Mouse (Mus musculus): ENCODE measurements around the gene 1700011L22Rik. TPM values are rescaled to one million over a fixed set of nuclear protein-coding genes. Genes with fewer than 3 reads are reported as not detected.
A peak's percentile ranks its signal among the peaks of the same experiment; 100 is the strongest.

The 1700011L22Rik gene
- polyA plus RNA-seq, 1 experiment from 2014 or later, result not detected

DNA sequence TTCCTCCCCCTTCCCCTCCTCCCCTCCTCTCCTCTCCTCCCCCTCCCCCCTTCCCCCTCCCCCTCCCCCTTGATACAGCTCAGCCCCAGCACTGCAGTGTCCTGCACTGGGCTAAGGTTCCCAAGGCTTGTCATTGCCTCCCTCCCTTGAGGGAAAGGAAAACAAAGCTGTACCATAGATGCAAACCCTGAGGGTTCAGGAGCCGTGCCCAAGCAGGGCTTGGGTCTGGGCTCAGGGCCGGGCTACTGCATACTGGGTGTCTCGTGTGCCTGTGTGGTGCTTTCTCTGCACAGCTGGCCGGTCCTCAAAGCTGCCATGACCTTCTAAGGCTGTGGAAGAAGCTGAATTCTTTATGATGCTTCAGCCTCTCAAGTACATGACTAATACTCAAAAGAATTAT is 74.8 kb downstream of the 1700011L22Rik start:
- Histone ChIP-seq H3K9ac (ENCODE audit: low read depth, low read length) (no peak overlapping the region), H3K27ac (replicated peaks; ENCODE audit: low read depth, low read length) (no peak overlapping the region), H3K27me3 (replicated peaks; ENCODE audit: control insufficient read depth, insufficient read depth, low read length) (no peaks in the 10 kb centered on the region), H3K4me3 (ENCODE audit: low read depth, low read length) (no peak overlapping the region), H3K9me3 (ENCODE audit: control insufficient read depth, low read length) (no peaks in the 10 kb centered on the region), H3K4me2 (ENCODE audit: low read depth, low read length) (no peak overlapping the region), H3K4me1 (ENCODE audit: control insufficient read depth, insufficient read depth, low read length) (no peaks in the 10 kb centered on the region), H3K36me3 (ENCODE audit: control insufficient read depth, insufficient read depth, low read length) (peaks cover 27% of the 10 kb centered on the region)
- DNase-seq (ENCODE audit: low spot score) (no peak), ATAC-seq (ENCODE audit: low read depth) (no peak)
- WGBS, result 61% methylated on average over 4 of the region's 4 CpGs

DNA sequence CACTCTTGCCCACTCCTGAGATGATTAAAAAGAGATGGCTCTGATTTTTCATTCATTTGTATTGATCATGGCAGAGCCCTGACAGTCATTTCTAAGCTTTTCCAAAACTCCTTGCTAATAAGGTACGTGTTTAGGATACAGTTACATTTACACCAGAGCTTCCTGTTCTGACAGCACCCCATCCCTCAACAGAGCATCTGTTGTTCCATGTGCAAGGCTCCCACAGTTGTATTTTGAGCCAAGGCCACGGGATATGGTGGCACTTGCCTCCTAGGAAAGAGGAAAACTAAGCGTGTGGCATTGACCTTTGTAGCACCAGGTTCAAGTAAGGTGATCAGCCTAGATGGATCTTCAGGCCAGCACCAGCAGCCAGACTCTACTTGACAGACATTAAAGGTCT is 83.1 kb downstream of the 1700011L22Rik start:
- no peak overlapping the region for H3K9ac ChIP-seq (ENCODE audit: low read depth, low read length)
- H3K4me2 ChIP-seq (ENCODE audit: low read depth, low read length), result no peak overlapping the region
- H3K9me3 ChIP-seq (ENCODE audit: control insufficient read depth, low read length), result no peaks in the 10 kb centered on the region
- ATAC-seq (ENCODE audit: low read depth) (no peak), DNase-seq (ENCODE audit: low spot score) (no peak)
- H3K36me3 ChIP-seq (ENCODE audit: control insufficient read depth, insufficient read depth, low read length), result peaks cover 5% of the 10 kb centered on the region
- H3K4me1 ChIP-seq (ENCODE audit: control insufficient read depth, insufficient read depth, low read length), result no peaks in the 10 kb centered on the region; the same call in 1 of the 2 replicates
- H3K27ac ChIP-seq (replicated peaks; ENCODE audit: low read depth, low read length), result no peak overlapping the region
- 80% methylated on average over 3 of the region's 3 CpGs for WGBS
- no peak overlapping the region for H3K4me3 ChIP-seq (ENCODE audit: low read depth, low read length)
- no peaks in the 10 kb centered on the region for H3K27me3 ChIP-seq (replicated peaks; ENCODE audit: control insufficient read depth, insufficient read depth, low read length)

DNA sequence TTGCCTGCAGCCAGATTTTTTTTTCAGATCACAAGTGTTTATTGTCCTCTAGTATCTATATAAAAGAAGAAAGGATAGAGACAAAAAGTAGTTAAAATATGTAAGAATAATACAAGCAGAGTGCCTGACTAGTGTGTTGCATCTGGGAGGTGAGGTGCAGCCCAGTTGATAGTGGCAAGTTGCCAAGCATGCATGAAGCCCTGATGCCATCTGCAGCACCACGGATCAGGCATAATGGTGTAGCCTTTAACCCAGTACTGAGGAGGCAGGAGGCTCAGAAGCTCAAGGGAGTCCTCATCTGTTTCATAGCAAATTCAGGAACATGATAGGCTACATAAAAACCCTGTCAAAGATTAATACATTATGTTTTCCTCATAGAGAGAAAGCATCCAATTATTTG is 84.0 kb downstream of the 1700011L22Rik start:
- H3K9ac ChIP-seq (ENCODE audit: low read depth, low read length), result no peak overlapping the region
- H3K9me3 ChIP-seq (ENCODE audit: control insufficient read depth, low read length), result no peaks in the 10 kb centered on the region
- ATAC-seq (ENCODE audit: low read depth), result no peak
- H3K4me3 ChIP-seq (ENCODE audit: low read depth, low read length), result no peak overlapping the region
- no peaks in the 10 kb centered on the region for H3K27me3 ChIP-seq (replicated peaks; ENCODE audit: control insufficient read depth, insufficient read depth, low read length)
- DNase-seq (ENCODE audit: low spot score), result no peak
- H3K36me3 ChIP-seq (ENCODE audit: control insufficient read depth, insufficient read depth, low read length), result peaks cover 7% of the 10 kb centered on the region
- H3K4me1 ChIP-seq (ENCODE audit: control insufficient read depth, insufficient read depth, low read length), result no peaks in the 10 kb centered on the region; the same call in 1 of the 2 replicates
- no peak overlapping the region for H3K27ac ChIP-seq (replicated peaks; ENCODE audit: low read depth, low read length)
- 19% methylated on average over 1 of the region's 1 CpGs for WGBS
- H3K4me2 ChIP-seq (ENCODE audit: low read depth, low read length), result no peak overlapping the region

DNA sequence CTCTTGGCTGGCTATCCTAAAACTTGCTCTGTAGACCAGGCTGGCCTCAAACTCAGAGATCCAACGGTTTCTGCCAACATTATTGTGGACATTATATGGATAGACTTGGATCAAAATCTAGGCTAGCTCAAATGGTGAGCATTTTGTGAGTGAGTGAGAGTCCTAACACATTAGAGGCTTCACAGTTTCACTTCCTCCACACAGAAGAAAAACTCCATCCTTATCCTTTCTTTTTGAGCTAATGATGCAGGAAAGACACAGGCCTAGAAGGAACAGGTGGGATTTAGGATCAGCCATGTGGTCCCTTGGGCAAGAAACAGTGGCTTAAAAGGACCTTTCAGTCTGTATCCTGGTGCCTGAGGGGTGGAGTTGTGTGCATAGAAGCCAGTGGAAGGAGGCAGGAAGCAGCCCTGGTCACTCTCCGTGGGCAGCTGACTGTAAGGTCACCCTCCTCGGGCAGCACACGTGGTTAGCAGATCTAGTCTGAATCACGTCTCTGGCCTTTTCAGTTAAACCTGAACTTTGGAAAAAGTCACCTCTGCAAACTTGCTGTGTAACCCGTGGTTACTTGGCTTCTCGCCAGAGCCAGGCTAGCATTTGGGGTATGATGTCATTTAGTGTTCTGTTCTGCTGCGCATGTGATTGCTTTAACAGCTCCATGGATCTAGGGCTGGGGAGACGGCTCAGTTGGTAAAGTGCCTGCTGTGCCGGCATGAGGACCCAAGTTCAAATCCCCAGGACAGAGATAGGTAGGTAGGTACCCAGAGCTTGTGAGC is 85.6 kb downstream of the 1700011L22Rik start:
- no peaks in the 10 kb centered on the region for H3K9me3 ChIP-seq (ENCODE audit: control insufficient read depth, low read length)
- 38% methylated on average over 10 of the region's 10 CpGs for WGBS
- H3K27ac ChIP-seq (replicated peaks; ENCODE audit: low read depth, low read length), result no peak overlapping the region
- H3K4me1 ChIP-seq (ENCODE audit: control insufficient read depth, insufficient read depth, low read length), result no peaks in the 10 kb centered on the region; the same call in 1 of the 2 replicates
- ATAC-seq (ENCODE audit: low read depth) (peak; percentile 64), DNase-seq (ENCODE audit: low spot score) (peak; percentile 86)
- no peak overlapping the region for H3K9ac ChIP-seq (ENCODE audit: low read depth, low read length)
- H3K27me3 ChIP-seq (replicated peaks; ENCODE audit: control insufficient read depth, insufficient read depth, low read length), result no peaks in the 10 kb centered on the region
- H3K36me3 ChIP-seq (ENCODE audit: control insufficient read depth, insufficient read depth, low read length), result peaks cover 13% of the 10 kb centered on the region
- no peak overlapping the region for H3K4me3 ChIP-seq (ENCODE audit: low read depth, low read length)
- H3K4me2 ChIP-seq (ENCODE audit: low read depth, low read length), result no peak overlapping the region

DNA sequence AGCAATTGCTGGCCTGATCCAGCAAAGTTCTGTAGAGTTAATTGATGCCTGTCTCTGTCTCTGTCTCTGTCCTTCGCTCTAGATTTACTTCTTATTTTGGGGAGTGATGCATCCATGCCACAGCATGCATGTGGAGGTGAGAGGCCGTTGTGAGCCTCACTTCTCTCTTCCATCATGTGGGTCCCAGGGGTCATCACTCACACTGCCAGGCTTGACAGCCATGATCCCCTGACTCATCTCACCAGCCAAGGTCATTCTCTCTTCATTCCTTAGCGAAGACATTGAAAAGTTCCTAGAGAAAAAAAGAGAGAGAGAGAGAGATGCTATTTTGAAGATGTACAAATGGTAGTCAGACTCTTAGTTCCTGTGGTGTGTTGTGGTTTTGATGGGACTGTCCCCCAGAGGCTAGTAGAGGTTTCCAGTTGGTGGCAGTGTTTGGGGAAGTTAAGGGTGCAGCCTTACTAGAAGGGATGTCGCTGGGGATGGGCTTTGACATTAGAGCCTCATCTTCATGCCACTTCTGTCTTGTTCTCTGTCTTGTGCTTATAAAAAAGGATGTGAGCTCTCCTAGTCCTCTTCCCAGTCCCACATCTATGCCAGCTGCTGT is 87.1 kb downstream of the 1700011L22Rik start:
- ATAC-seq (ENCODE audit: low read depth), result no peak
- Histone ChIP-seq H3K27me3 (replicated peaks; ENCODE audit: control insufficient read depth, insufficient read depth, low read length) (no peaks in the 10 kb centered on the region), H3K27ac (replicated peaks; ENCODE audit: low read depth, low read length) (no peak overlapping the region), H3K4me2 (ENCODE audit: low read depth, low read length) (no peak overlapping the region), H3K9me3 (ENCODE audit: control insufficient read depth, low read length) (no peaks in the 10 kb centered on the region), H3K4me3 (ENCODE audit: low read depth, low read length) (no peak overlapping the region), H3K4me1 (ENCODE audit: control insufficient read depth, insufficient read depth, low read length) (no peaks in the 10 kb centered on the region; the same call in 1 of the 2 replicates), H3K36me3 (ENCODE audit: control insufficient read depth, insufficient read depth, low read length) (peaks cover 13% of the 10 kb centered on the region), H3K9ac (ENCODE audit: low read depth, low read length) (no peak overlapping the region)
- 88% methylated on average over 4 of the region's 4 CpGs for WGBS
- no peak for DNase-seq (ENCODE audit: low spot score)

Other genes with a start within 250 kb of the 1700011L22Rik start
- gene Zfp827, start 220.1 kb downstream of the 1700011L22Rik start, polyA plus RNA-seq (2014; fragmentation: Nextera tagmentation; extraction: Ambion mirVana), result 11.8 and 12.3 TPM in 2 replicates
- gene Mmaa, start 46.4 kb upstream of the 1700011L22Rik start, polyA plus RNA-seq (2014; fragmentation: Nextera tagmentation; extraction: Ambion mirVana), result 13.2 and 15.2 TPM in 2 replicates
- 59.4 and 64.7 TPM in 2 replicates for gene Smad1, start 150.9 kb upstream of the 1700011L22Rik start, polyA plus RNA-seq (2014; fragmentation: Nextera tagmentation; extraction: Ambion mirVana)